Mouse (Mus musculus): ENCODE results near the gene Dusp12. TPM values are rescaled to one million over a fixed set of nuclear protein-coding genes. Genes with fewer than 3 reads are reported as not detected.

The Dusp12 gene
- total RNA-seq (2023; ENCODE audit: inconsistent age), result 10.4 to 18.7 TPM (median 14.7 TPM) in 4 replicates

DNA sequence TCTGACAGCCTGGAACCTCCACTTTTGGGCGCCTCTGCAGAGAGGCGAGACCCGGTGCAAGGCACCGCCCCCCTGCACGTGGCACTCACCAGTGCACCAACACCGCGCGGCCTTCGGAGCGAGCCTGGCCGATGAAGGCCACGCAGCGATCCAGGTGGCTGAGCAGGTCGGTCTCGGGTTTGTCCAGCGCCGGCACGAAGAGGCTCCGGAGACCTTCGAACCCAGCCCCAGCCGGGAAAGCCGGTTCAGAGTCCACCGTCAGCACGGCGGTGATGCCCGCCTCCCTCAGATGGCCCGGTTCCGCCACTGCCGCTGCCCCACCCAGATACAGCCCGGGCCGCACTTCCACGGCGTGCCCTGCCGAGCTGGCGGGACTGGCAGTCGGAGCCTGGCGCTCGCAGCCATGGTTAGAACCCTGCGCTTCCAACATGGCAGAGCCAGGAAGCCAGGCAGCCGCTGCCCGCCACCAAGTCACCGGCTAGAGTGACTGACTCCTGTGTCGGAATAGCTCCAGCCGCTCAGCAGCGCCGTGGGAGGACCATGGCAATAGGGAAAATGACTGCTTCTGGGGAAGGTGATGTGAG is at the start of gene Dusp12, which contains the start of gene Gm26620:
TSS of gene Dusp12 (minus strand) at position 563 of the 584 bp plus-strand sequence.
TSS of gene Gm26620 (plus strand) at position 88 of the 584 bp plus-strand sequence.

DNA sequence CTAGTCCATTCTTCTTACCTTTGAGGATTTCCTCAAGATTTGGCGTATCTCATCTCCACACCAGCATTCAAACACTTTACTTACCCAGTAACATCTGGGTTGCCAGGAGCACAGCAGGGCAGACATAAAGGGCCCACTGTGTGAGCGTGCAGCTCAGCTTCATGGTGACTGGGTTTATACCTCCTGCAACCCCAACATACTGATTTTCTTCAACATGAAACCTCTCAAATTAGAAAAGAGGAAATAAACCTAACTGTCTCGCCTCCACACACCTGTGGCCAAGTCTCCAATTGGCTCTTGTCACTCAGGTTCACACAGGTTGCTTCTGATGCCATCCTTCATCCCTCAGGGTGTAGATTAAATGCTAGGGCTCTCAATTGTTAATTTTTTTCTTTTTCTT is 42.0 kb upstream of the Dusp12 start, which contains the start of gene Fcrla:
TSS of gene Fcrla (minus strand) at position 206 of the 400 bp plus-strand sequence.

DNA sequence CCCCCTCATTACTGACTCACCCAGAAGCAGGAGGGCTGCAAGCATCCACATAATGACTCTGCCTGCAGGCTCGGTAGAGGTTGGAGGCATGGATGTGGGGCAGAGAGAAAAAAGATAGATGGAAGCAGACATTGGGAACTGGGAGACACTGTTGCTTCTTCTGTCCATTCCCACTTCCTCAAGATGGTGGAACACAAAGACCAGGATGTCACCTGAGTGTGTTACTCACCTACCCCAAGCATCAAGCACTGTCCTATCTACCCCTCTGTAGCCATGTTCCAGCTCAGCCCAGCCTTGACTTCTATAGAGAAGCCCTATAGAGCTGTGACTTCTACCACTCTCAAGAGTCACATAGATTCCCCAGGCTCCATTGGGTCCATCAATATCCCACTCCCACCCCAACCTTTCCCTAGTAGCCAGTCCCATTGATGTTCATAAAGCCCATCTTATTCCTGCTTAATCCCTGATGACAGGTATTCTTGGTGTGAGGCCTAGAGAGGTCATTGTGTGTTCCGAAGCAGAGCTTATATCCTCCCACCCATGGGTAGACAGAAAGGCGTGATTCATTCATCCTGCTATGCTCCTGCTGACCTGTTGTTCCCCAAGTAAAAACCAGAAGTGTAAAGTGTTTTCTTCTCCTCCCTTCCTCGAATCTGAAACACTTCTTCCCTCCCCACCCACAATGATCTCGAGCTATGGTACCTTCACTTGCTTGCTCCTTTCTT is 27.7 kb upstream of the Dusp12 start, which contains the start of gene Fcrlb:
TSS of gene Fcrlb (minus strand) at position 51 of the 725 bp plus-strand sequence.

DNA sequence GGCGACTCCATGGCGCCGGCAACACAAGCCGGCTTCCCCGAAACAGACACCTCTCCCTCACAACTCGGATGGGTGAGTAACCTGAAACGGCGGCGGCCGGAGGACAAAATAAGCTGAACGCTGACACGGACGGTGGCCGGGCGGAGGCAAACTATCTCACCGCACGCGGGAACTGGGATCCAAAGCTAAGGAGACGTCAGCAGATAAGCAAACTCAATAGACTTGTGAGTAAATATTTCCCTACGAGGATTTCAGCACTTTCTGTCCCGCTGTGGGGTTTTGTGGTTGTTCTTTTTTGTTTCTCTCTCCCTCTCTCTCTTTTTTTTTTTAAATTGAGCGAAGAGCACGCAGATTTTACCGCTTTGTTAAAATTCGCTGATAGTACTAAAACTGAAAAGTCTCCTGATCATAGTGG is 17.6 kb downstream of the Dusp12 start, which contains the start of gene Atf6:
TSS of gene Atf6 (minus strand) at position 81 of the 415 bp plus-strand sequence.

Other genes with a start within 250 kb of the Dusp12 start
- gene Olfml2b, start 241.0 kb downstream of the Dusp12 start, total RNA-seq (2023; ENCODE audit: inconsistent age), result 0.15 to 0.22 TPM in 2 of 4 replicates, not detected in the others
- 44.9 to 52.1 TPM (median 47.7 TPM) in 4 replicates for gene Atf6, start 17.8 kb downstream of the Dusp12 start, total RNA-seq (2023; ENCODE audit: inconsistent age)
- 0.64 to 1.2 TPM (median 0.66 TPM) in 4 replicates for gene Gm26620, start 475 bp downstream of the Dusp12 start, total RNA-seq (2023; ENCODE audit: inconsistent age)
- 1.2 to 1.6 TPM (median 1.5 TPM) in 4 replicates for gene Fcrlb, start 27.4 kb upstream of the Dusp12 start, total RNA-seq (2023; ENCODE audit: inconsistent age)
- 375 to 430 TPM (median 429 TPM) in 4 replicates for gene Fcrla, start 42.0 kb upstream of the Dusp12 start, total RNA-seq (2023; ENCODE audit: inconsistent age)
- gene Fcgr2b, start 91.0 kb upstream of the Dusp12 start, total RNA-seq (2023; ENCODE audit: inconsistent age), result 240 to 258 TPM (median 249 TPM) in 4 replicates
- 0.42 to 1.5 TPM (median 1.0 TPM) in 4 replicates for gene Fcgr4, start 133.4 kb upstream of the Dusp12 start, total RNA-seq (2023; ENCODE audit: inconsistent age)
- gene Fcgr3, start 179.4 kb upstream of the Dusp12 start, total RNA-seq (2023; ENCODE audit: inconsistent age), result 1.7 to 2.7 TPM (median 2.1 TPM) in 4 replicates
- gene Cfap126, start 228.4 kb upstream of the Dusp12 start, total RNA-seq (2023; ENCODE audit: inconsistent age), result 0.67 to 2.6 TPM (median 1.1 TPM) in 4 replicates

Measured in B cell, adult (primary cell).